Mouse (Mus musculus): ENCODE results near the gene Sdhaf1.

Gene Sdhaf1

DNA sequence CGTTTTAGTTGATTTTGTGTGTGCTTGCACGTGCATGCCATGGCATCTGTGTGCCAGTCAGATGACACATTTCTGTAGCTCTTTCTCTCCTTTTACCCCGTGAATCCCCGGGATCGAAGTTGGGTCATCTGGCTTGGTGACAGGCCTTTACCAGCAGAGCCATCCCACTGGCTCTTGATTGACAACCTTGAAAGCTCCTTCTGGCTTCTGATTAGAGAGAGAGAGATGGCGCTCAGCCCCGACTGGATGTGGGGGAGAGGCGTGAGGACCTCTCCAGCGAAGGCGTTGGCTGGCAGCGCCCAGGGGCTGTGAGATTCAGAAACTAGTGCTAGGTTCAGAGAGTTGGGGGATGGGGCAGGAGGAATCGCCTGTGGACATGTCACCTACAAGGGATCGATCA is 29.9 kb downstream of the Sdhaf1 start:
- no peak for DNase-seq (ENCODE audit: low read depth, low spot score)

- DNase-seq (ENCODE audit: low read depth, low spot score): peak; percentile 77
Observed at GRCm38 (mm10) chr7:30291215-30292131, 32.2 kb downstream of the Sdhaf1 start, which contains the start of gene Clip3. Gene Clip3 (plus strand): TSS chr7:30291728.

DNA sequence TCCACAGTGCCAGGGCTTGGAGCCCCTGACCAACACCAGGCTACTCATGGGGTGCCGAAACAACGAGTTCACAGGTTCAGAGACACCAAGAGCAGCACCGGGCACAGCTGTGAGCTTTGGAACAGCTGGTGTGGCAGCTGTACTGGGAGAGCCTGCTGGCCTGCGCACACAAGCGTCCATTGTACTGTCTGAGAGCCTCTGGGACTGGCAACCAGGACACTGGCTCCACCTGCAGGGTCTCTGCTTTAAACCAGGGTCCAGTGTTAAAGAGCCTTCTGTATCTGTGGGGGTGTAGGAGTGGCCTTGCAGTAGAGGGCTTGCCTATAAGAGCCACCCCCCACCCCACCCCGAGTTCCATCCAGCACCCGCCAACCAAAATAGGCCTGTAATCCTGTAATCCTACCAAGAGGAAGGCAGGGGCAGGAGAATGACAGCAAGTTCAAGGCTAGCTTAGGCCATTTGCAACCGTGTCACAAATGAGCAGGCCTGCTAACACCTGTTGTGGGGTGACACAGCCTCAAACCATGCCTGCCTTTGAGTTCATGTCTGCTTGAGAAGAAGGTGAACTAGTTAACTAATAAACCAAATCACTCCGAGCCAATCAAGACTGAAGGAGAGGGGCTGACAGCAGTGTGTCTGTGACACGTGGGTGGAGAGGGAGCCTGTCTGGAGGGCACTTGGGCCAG is 33.8 kb downstream of the Sdhaf1 start:
- DNase-seq (ENCODE audit: low read depth, low spot score): no peak

GRCm38 (mm10) chr7:30289071-30289713 is 34.5 kb downstream of the Sdhaf1 start:
- no peak for DNase-seq (ENCODE audit: low read depth, low spot score)

- no peak for DNase-seq (ENCODE audit: low read depth, low spot score)
Observed at GRCm38 (mm10) chr7:30288046-30288445, 35.6 kb downstream of the Sdhaf1 start.

DNA sequence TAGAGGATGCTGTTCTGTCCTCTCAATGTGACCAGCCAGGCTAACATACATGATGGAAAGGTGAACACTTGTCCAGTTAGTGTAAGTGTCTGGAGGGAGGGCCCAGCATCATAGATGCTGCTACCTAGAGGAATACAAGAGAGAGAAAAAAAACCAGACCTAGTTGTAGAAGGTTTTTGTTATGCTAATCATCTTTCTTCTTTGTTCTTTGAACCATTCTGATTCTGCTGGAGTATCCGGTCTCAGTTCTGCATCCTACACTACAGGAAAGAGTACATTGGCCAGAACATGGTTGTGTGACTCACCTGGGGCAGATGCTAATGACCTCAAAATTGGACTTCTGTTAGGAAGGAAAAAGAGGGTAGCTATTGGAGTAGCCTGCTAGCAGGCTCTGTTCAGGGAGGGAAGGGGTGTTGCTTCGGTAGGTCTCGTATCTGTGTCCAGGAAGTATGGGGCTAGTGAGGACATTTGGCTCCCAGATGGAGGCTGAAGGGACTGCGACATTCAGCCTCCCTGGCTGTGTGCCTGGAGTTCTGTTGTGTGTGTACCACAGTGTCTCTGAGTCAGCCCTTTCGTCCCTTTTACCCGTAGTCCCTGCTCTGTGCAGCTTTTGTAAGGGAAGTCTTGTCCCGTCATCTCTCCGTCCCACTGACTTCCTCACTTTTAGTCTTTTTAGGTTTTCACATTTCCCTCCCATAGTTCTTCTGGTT is 36.8 kb downstream of the Sdhaf1 start:
- no peak for DNase-seq (ENCODE audit: low read depth, low spot score)

DNA sequence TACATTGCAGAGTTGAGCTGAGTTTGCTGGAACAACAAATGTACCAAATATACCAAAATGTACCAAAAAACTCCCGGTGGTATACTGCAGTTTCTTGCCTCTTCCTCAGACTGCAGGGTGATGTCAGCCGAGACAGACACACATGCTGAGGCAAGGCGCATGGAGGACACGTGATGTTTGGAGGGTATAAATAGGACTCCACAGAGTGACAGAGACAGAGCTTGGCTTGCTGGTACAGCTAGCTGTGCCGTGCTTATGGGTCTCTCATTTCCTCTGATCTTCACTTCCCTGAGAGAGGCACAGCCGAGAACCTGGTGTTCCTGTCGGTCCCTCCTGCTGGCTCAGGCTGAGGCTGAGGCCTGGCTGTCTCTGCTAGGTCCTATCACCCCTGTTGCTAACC is 41.0 kb downstream of the Sdhaf1 start:
- no peak for DNase-seq (ENCODE audit: low read depth, low spot score)

- no peak for DNase-seq (ENCODE audit: low read depth, low spot score)
Observed at GRCm38 (mm10) chr7:30281522-30281921, 42.2 kb downstream of the Sdhaf1 start.

GRCm38 (mm10) chr7:30280670-30281138 is 43.0 kb downstream of the Sdhaf1 start:
- DNase-seq (ENCODE audit: low read depth, low spot score): peak; percentile 86

DNA sequence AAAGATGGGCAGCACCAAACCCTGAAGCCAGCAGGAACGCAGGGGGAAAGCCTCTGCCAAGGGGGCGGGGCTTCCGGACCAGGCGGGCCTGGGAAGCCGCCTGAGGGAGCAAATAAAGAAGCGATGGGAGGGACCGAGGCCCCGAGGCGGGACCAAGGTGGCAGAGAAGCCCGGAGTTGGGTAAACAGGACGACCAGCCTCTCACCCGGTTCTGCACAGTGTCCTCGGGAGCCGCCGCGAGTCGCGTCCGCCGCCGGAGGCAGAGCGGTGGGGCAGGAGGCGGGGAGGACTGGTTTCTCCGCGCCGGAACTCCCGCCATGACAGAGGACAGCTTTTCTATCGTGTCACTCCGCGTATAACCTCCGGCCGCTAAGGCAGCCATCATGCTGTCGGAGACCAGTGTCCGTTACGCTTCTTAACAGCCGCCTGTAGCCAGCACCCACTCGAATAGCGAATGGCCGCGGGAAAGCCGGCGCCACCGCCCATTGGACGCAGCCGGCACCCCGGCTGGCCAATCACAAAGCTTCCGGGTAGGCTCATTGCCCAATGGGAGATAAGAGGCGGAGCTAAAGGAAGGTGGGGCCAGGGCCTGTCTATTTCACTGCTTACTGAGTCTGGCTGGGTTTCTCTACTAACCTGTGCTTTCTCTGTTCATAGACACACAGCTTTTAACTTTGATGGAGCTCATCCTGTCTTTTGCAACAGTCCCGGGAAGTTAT is 43.6 kb downstream of the Sdhaf1 start, which contains the start of the genes Thap8 and Wdr62:
Gene Thap8 (plus strand): TSS at position 144 of the 719 bp plus-strand sequence.
Gene Wdr62 (minus strand): TSS at position 469 of the 719 bp plus-strand sequence.
- DNase-seq (ENCODE audit: low read depth, low spot score): peak; percentile 91

DNA sequence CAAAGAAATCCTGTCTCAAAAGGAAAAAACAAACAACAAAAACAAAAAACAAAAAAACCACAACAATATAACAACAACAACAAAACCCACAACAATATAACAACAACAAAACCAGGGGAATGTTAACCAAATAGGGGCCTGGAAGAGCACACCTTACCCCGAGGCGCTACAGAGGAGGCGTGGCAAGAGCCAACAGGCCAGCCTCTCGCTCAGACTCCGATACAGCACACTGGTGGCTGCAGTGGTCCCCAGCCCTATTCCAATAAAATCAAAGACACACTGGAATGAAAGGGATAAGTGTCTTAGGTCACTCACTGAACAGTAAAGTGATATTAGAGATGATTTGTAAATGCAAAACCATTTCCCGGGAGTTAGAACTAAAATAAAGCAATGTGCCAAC is 44.2 kb downstream of the Sdhaf1 start:
- DNase-seq (ENCODE audit: low read depth, low spot score): no peak

- DNase-seq (ENCODE audit: low read depth, low spot score): no peak
Observed at GRCm38 (mm10) chr7:30278911-30279310, 44.8 kb downstream of the Sdhaf1 start.

GRCm38 (mm10) chr7:30274383-30274782 is 49.3 kb downstream of the Sdhaf1 start:
- no peak for DNase-seq (ENCODE audit: low read depth, low spot score)
